Mouse (Mus musculus) A20 (cell line): ENCODE data around the gene Pacsin1.

Experiments used
- DNase-seq: peaks from one replicate; pipeline ENCODE4 v3.0.0-alpha.2; 2011; ENCODE audit warnings: low read depth, low spot score

Pacsin1 gene

GRCm38 (mm10) chr17:27677756-27678155 lies 22.4 kb downstream of the Pacsin1 start:
- DNase-seq = no peak

DNA sequence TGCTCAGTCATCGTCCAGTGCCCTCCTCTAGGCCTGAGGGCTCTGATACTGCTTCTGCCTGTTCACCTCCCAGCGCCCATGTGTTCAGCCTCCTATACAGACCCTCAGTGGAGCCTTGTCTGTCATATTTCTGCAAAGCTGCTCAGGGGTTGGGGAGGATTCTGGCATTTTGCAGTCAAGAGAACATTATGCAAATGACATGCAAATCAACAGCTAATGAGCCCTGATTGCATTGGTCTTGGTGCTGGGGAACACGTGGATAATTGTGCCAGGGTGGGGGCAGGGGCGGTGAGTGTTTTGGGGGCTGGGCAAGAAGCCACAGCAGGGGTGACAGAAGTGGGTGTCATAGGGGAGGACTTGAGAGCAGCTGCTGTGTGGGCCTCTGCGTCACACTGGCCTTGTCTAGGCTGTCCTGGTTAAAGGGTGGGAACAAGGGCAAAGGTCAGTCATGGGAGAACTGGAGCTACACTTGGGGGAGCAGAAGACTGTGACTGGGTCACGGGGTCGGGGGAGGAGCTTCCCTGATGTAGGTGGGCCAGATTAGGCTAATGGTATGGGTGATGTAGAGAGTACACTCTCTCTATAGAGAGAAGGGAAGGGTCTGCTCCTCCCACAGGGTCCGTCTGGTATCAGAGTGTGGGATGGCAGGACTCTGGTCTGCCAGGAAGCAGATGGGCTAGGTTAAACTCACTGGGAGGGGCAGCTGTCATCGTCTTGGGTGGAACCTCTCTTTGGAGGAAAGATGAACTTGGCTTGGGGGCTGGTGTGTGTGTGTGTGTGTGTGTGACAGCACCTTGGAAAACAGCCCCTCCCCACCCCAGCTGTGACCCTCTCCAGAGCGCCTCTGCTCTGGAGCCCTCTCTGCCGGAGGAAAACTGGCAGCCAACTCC lies 23.9 kb downstream of the Pacsin1 start:
- no peak for DNase-seq

DNA sequence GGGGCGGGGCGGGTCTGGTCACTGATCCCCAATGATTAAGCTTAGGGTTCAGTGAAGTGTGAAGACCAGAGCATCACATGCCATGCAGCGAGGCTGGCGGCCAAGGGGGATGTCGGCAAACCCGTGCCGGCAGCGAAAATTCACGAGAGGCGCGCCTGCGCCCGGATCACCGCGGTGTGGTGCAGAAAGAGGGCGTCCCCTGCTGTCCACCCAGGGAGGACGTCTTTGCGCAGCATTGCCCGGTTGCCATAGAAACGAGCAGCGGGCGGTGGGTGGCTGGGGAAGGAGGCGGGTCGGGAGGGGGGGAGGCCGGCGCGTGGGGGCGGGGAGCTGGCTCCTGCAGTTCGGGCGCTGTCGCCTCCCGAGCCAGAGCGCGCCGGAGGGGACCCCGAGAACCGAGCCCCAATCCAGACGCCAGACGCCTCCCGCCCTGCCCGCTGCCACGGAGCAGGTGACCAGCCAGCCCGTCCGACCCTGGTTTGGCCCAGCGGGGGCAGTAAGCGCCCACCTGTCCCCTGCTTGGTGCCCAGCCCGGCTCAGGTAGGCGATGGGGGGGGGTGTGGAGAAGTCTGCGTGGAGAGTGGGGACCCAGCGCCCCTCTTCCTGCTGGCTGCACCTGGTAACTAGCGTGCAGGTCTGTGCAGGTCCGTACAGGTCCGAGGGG lies 29.7 kb downstream of the Pacsin1 start:
- DNase-seq = no peak

DNA sequence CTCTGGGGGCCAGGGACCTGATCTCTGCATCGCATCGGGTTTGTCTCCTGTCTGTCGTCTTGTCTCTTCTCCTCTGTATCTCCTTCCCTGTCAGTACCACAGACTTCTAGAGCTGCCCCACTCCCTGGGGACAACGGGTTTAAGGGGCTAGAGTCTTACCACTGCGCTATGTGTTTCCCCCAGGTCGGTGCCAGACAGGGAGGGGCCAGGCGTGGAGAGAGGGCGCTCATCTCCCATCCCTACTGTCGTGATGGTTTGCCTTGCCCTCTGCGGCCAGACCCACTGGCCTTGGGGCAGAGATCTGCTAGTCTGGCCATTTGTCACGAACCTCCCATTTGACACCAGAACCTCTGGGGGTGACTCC lies 30.2 kb downstream of the Pacsin1 start:
- DNase-seq = no peak

GRCm38 (mm10) chr17:27686395-27686794 lies 31.1 kb downstream of the Pacsin1 start:
- no peak for DNase-seq

DNA sequence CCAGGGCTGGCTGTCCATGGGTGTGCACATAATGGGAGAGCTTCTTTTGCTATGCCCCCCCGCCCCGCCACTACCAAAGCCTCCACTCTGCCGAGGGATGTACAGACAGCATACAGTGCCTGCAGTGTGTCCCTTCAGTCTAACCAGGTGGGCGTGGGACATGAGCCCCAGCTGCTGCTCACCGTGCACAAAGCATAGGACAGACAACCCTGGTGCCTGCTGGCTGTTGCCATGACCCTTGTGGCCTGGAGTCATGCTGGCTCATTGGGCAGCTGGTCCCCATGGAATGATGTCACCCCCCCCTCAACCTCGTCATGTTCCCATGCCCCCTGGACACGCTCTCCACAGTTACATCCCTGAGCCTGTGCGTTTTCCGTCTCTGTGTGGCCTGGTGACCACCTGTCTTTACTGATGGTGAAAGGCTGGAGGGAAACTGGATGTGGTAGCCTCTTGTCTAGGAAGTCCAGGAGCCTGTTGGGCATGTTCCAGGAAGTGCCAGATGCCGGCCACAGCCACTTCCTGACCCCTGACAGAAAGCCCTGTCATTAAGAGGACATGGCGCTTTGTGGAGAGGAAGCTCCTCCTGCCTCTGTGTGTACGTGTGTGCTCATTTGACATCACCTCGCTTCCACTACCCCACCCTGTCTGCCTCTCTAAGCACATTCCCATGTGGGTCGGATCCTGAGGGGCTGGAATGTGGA lies 35.8 kb downstream of the Pacsin1 start:
- DNase-seq = no peak

DNA sequence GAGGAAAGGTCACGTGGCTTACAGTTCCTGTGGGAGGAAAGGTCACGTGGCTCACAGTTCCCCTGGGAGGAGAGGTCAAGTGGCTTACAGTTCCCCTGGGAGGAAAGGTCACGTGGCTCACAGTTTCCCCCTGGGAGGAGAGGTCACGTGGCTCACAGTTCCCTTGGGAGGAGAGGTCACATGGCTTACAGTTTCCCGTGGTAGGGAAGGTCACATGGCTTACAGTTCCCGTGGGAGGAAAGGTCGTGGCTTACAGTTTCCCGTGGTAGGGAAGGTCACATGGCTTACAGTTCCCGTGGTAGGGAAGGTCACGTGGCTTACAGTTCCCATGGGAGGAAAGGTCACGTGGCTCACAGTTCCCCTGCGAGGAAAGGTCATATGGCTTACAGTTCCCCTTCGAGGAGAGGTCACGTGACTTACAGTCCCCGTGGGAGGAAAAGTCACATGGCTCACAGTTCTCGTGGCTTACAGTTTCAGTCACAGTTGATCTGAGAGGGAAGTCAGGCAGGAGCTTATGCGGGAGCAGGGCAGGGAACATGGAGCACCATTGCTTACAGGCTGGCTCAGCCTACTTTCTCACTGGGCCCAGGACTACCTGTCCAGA lies 44.4 kb downstream of the Pacsin1 start:
- DNase-seq = no peak

GRCm38 (mm10) chr17:27700812-27701211 lies 45.5 kb downstream of the Pacsin1 start:
- no peak for DNase-seq

- DNase-seq = no peak
Measured at GRCm38 (mm10) chr17:27701856-27702255, 46.5 kb downstream of the Pacsin1 start.

DNA sequence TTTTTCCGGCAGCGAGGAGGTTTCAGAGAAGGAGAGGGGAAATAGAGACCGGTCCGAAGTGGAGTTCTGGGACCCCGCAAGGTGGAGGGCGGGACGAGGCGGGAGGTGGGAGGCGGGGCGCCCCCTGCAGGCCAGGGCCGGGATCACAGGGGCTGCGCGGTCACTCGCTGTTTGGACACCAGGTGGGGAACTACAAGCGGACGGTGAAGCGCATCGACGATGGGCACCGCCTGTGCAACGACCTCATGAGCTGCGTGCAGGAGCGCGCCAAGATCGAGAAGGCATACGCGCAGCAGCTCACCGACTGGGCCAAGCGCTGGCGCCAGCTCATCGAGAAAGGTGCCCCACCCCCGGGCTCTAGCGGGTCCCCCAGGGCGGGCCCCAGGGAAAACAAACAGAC lies 47.2 kb downstream of the Pacsin1 start:
- peak; percentile 55 for DNase-seq

- no peak for DNase-seq
Measured at GRCm38 (mm10) chr17:27703961-27704621, 48.8 kb downstream of the Pacsin1 start.

DNA sequence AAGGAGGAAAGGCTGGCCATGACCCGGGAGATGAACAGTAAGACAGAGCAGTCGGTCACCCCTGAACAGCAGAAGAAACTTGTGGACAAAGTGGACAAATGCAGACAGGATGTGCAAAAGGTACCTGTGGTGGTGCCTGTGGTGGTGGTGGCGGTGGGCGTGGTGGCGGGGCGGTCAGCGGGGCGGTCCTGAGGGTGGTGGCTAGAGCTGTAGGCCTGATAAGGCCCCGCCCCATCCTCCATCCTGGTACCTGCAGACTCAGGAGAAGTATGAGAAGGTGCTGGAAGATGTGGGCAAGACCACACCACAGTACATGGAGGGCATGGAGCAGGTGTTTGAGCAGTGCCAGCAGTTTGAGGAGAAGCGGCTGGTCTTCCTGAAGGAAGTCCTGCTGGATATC lies 50.4 kb downstream of the Pacsin1 start:
- DNase-seq = no peak

DNA sequence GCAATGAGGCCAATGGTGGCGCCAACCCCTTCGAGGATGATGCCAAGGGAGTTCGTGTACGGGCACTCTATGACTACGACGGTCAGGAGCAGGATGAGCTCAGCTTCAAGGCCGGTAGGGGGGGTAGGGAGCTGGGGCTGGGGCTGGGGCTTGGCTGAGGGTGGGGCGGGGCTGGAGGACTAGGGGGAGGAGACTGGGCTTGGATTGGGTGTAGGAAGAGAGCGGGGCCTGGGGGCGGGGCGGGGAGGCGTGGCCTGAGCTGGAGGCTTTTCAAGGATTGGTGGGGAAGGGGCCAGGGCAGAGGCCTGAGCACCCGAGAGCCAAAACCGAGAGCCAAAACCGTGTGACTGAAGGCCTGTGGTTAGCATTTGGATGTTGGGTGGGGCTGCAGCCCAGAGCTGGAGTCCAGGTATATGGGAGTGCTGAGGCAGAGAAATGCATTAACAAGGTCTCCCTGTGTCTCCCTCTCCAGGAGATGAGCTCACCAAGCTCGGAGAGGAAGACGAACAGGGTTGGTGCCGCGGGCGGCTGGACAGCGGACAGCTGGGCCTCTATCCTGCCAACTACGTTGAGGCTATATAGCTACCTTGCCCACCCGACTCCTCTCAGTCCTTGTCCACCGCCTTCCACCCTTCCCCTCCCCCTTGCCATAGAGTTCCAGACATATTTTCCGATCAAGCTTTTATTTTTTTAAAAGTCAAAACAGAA lies 52.8 kb downstream of the Pacsin1 start:
- peak; percentile 20 for DNase-seq

DNA sequence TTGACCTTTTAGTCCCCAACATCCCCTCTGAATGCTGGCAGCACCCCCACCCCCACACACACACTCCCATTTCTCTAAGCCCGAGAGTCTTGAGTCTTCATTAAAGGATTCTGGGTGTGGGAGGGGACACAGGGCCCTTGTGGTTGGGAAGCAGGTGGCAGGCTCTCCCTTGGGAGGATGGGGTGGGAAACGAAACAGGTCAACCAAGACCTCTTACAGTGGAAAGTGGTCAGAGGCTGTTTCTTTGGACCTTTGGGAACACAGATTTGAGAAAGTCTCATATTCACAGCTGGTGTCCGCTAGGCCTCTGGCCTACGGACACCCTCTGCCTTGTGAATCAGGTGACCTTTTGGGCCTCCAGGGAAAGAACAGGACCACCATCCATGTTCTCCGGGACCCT lies 54.3 kb downstream of the Pacsin1 start:
- no peak for DNase-seq

- no peak for DNase-seq
Measured at GRCm38 (mm10) chr17:27712832-27713231, 57.5 kb downstream of the Pacsin1 start.

GRCm38 (mm10) chr17:27716804-27717203 lies 61.5 kb downstream of the Pacsin1 start:
- peak; percentile 21 for DNase-seq

DNA sequence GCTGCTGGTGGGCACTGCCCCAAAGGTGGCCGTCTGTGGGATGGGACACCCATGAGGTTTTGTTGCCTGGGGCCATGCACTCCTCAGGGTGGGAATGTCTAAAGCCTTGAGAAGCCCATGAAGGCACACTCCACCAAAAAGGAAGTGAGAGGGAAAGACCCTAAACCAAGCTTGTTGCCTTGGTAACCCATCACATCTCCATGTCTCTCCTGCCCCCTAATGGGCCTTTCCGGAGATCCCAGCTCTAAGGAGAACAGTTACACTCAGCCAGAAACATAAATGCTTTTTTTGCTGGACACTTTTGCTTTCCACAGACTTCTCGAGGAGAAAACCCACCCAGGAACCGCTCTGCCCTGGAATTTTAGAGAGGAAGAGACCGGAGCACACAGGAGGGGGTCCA lies 62.9 kb downstream of the Pacsin1 start:
- DNase-seq = no peak

- DNase-seq = no peak
Measured at GRCm38 (mm10) chr17:27719663-27720062, 64.4 kb downstream of the Pacsin1 start.

DNA sequence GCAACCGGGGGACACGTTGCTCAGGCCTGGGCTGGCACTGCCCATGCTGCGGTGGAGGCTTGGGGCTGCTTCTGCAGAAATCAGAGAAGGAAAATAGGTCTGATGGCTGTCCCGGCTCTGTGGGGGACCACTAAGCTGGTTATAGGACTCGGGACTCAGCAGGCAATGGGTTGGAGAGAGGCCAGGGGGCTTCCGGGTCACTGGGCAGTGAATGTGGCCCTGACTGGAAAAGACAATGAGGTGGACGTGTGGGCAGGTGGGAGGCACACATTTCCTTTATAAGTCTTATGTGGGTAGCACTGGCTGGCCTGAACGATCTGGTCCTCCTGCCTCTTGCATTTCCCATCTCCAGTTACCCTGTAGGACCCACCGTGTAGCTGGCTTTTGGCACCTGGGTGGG lies 65.0 kb downstream of the Pacsin1 start:
- no peak for DNase-seq

GRCm38 (mm10) chr17:27721125-27721664 lies 65.9 kb downstream of the Pacsin1 start:
- no peak for DNase-seq

- no peak for DNase-seq
Measured at GRCm38 (mm10) chr17:27724327-27724726, 69.0 kb downstream of the Pacsin1 start.
